Mouse (Mus musculus) small intestine, adult 2 months (tissue): Measurements from ENCODE around the gene Alx3. TPM values are rescaled to one million over a fixed set of nuclear protein-coding genes. Genes with fewer than 3 reads are reported as not detected.
"Not testable (repeated sequence)": the region's sequence is repeated elsewhere in the genome, so short reads cannot be mapped to it uniquely, and the experiment has no call there.

ENCODE experiments used
- H3K27ac ChIP-seq: fragments of 200-500 bp; 2 replicates; pipeline ENCODE4 v1.5.1; 2012; ENCODE audit warnings: low read depth, low read length, control low read depth, inconsistent platforms; ENCODE audit not compliant: insufficient read depth
- H3K27me3 ChIP-seq: fragments of 200-500 bp; 2 replicates; pipeline ENCODE4 v1.6.1; 2012; ENCODE audit warnings: mild to moderate bottlenecking, moderate library complexity, low read length, inconsistent platforms; ENCODE audit not compliant: control insufficient read depth, insufficient read depth
- H3K36me3 ChIP-seq: fragments of 200-500 bp; 2 replicates; pipeline ENCODE4 v1.6.1; 2012; ENCODE audit warnings: mild to moderate bottlenecking, low read length, control low read depth, inconsistent platforms; ENCODE audit not compliant: control insufficient read depth, insufficient read depth
- H3K4me1 ChIP-seq: fragments of 200-500 bp; 2 replicates; pipeline ENCODE4 v1.6.1; 2012; ENCODE audit warnings: low read length, inconsistent platforms, mixed read lengths; ENCODE audit not compliant: control insufficient read depth, insufficient read depth, insufficient read length
- H3K4me3 ChIP-seq: fragments of 200-500 bp; 2 replicates; pipeline ENCODE4 v1.5.1; 2012; ENCODE audit warnings: low read depth, mild to moderate bottlenecking, control low read depth, inconsistent platforms, low read length, moderate library complexity
- CTCF ChIP-seq: fragments of 200-500 bp; IDR thresholded peaks from 2 replicates; pipeline ENCODE4 v1.5.1; 2012; ENCODE audit warnings: low read depth, mild to moderate bottlenecking, control low read depth, inconsistent platforms, low read length, moderate library complexity, mixed read lengths; ENCODE audit not compliant: insufficient replicate concordance, insufficient read length; ENCODE audit errors: extremely low read depth
- POLR2A ChIP-seq: fragments of 200-500 bp; IDR thresholded peaks from 2 replicates; pipeline ENCODE4 v1.6.1; 2012; ENCODE audit warnings: low read depth, mild to moderate bottlenecking, control low read depth, inconsistent platforms, low read length, moderate library complexity
- WGBS: fragments of 180-500 bp; shearing (Covaris S2); methylation state at CpG from one replicate; pipeline ENCODE4 v1.1.7; 2018; 5-methylcytosine and 5-hydroxymethylcytosine counted together
- polyA plus RNA-seq: library from polyadenylated mRNA; depleted of rRNA; stranded (reverse); fragments of >200 nt; gene quantifications from 2 replicates; pipeline ENCODE4 v1.2.3, GENCODE M21; 2012

Gene Alx3
- polyA plus RNA-seq, 1 experiment, result not detected

DNA sequence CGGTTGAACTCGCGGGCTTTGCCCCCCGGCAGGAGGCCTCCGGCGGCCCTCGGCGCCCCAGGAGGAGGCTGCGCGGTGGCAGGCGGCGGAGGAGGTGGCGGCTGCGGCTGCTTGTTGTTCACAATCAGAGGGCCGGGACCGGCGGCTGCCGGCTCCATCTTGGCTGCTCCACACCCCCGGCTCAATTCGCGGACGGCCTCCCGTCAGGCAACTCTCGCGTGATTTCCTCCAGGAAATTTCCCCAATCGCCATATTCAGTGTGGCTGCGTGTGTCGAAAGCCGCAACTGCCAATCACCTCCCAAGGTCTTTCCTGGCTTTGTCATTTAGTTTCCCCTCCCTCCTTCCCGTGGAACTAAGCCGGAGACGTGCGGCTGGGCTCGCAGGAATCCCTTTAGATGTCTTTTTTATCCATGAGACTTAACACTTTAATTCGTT is 36.7 kb downstream of the Alx3 start, which contains the start of gene Strip1:
Gene Strip1 (minus strand): TSS at position 172 of the 436 bp plus-strand sequence.
- under 1% methylated on average over 35 of the region's 35 CpGs for WGBS
- H3K36me3 ChIP-seq, result peaks cover 11% of the 10 kb centered on the region
- TF ChIP-seq POLR2A (peak; percentile 41; the same call in 1 of the 2 replicates), CTCF (no peak)

DNA sequence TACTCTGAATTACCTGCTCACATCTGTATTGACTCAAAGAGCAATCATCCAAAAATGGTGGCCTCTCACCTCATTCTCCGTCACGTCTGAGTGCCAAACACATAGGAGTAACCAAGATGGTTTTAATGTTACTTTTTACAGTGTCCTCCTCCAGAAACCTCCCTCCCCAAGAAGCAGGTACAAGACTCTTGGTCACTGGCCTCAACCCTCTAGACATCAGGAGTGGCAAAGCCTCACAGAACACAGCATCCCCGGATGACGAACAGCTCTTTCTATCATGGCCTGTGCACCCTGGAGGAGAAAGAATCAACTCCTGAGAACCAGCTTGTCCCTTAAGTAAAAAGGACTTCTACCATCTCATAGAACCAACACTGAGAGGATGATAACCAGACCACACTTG is 38.0 kb downstream of the Alx3 start:
- 96% methylated on average over 4 of the region's 4 CpGs for WGBS
- Histone ChIP-seq H3K4me1 (peaks cover 3% of the 10 kb centered on the region; the same call in 1 of the 2 replicates), H3K27me3 (no peaks in the 10 kb centered on the region), H3K36me3 (no peaks in the 10 kb centered on the region), H3K27ac (no peak overlapping the region), H3K4me3 (no peak overlapping the region)
- TF ChIP-seq POLR2A, result no peak
- no peak for TF ChIP-seq CTCF

More for the DNA sequence above, 36.7 kb downstream of the Alx3 start, which contains the start of gene Strip1:
- no peaks in the 10 kb centered on the region for H3K4me1 ChIP-seq
- H3K4me3 ChIP-seq, result peak within 1 kb of the TSS; percentile 91
- peak within 1 kb of the TSS; percentile 77 for H3K27ac ChIP-seq
- H3K27me3 ChIP-seq, result no peaks in the 10 kb centered on the region

DNA sequence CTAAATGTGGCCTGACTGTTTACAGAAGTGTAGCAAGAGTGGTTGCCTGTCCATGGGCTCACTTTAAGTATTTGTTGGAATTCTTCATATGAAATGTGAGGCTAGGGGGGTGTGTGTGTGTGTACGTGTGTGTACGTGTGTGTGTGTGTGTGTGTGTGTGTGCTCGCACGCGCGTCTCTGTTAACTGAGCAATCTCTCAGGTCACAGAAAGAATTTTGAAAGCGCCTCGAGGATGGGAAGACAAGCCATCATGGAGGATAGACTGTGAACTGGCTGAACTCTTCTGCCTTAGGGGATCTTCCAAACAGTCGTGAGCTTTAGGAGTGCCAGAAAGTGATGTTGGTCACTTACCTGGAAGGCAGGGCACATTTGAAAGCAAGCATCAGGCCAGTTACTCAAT is 39.1 kb downstream of the Alx3 start:
- WGBS, result 92% methylated on average over 9 of the region's 9 CpGs
- Histone ChIP-seq H3K36me3 (no peaks in the 10 kb centered on the region), H3K4me1 (peaks cover 3% of the 10 kb centered on the region; the same call in 1 of the 2 replicates), H3K27me3 (no peaks in the 10 kb centered on the region), H3K4me3 (no peak overlapping the region), H3K27ac (no peak overlapping the region)
- TF ChIP-seq CTCF (no peak), POLR2A (no peak)

DNA sequence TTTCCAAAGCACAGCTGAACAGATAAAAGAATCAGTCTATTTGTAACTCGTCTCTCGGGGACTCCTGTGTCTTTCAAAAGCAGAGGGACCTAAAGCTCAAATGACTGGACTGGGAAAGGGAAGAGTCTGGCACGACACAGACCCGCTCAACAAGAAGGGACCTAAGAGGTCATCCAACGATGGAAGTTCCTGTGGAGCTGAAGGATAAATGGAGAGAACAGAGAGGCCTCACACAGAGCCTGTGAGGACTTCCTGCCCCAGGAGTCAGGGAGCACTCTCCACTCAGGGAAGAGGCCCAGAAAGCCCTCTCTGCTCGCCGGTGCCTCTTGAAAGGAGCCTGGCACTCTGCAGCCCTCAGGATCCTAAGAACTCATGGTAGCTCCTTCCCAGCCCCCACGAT is 41.0 kb downstream of the Alx3 start:
- no peak overlapping the region for H3K4me3 ChIP-seq
- no peak for TF ChIP-seq CTCF
- TF ChIP-seq POLR2A, result no peak
- no peaks in the 10 kb centered on the region for H3K27me3 ChIP-seq
- H3K4me1 ChIP-seq, result peaks cover 3% of the 10 kb centered on the region; the same call in 1 of the 2 replicates
- WGBS, result 75% methylated on average over 8 of the region's 8 CpGs
- H3K27ac ChIP-seq, result no peak overlapping the region
- H3K36me3 ChIP-seq, result no peaks in the 10 kb centered on the region

DNA sequence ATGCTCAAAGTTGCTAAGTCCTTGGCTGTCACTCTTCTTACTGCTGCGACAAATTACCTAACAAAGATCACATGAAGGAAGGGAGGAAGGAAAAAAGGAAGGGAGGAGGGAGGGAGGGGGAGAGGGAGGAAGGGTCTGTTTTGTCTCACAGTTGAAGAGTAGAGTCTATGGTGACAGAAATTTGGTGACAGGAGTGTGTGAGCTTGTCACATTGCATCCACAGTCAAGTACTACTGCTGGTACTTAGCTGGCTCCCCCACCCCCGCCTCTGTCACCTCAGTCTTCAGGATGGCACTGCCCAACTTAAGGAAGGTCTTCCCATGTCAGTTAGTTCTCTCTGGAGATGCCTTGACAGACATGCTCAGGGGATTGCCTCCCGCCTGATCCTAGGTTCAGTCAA is 41.4 kb downstream of the Alx3 start:
- WGBS, result 89% methylated on average over 3 of the region's 3 CpGs
- no peak overlapping the region for H3K27ac ChIP-seq
- no peak overlapping the region for H3K4me3 ChIP-seq
- H3K27me3 ChIP-seq, result no peaks in the 10 kb centered on the region
- H3K36me3 ChIP-seq, result no peaks in the 10 kb centered on the region
- TF ChIP-seq CTCF (no peak), POLR2A (no peak)
- peaks cover 3% of the 10 kb centered on the region; the same call in 1 of the 2 replicates for H3K4me1 ChIP-seq

DNA sequence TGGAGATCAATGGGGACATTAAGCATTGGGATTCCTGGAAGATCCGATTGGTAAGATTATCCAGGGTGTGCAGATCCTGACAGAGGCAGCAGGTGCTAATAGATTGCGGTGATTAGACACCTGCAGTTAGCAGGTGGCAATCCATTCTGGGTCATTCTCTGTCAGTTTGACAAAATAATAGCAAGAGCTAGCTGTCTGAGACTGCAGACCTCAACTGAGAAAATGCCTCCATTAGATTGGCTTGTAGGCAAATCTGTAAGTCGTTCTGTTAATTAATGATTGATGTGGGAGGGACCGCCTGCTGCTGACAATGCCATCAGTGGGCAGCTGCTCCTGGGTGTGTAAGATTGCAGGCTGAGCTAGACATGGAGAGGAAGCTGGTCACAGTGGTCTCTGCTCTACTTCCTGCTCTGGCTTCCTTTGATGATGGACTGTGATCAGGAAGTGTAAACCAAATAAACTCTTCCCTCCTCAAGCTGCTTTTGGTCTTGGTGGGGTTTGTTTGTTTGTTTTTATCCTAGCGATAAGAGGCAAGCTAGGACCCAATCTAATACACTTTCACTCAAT is 42.9 kb downstream of the Alx3 start:
- WGBS, result 20% methylated on average over 5 of the region's 5 CpGs
- no peaks in the 10 kb centered on the region for H3K27me3 ChIP-seq
- no peak for TF ChIP-seq POLR2A
- TF ChIP-seq CTCF, result no peak
- peaks cover 3% of the 10 kb centered on the region; the same call in 1 of the 2 replicates for H3K4me1 ChIP-seq
- no peak overlapping the region for H3K4me3 ChIP-seq
- no peak overlapping the region for H3K27ac ChIP-seq
- no peaks in the 10 kb centered on the region for H3K36me3 ChIP-seq

DNA sequence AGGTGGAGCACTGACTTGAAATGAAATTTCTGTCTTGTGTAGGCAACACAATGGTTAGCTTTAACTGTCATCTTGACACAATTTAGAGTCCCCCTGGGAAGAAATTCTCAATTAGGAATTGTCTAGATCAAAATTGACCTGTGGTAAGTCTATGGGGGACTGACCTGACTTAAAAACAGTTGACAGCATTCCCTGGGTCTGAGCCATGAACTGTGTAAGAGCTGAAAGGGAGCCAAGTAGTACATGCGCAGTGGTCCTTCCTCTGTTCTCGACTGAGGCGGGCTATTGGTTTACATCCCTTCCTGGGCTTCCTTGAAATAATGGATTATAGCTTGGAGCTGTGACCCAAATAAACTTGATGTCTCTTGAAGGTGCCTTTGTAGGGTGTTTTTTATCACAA is 52.1 kb downstream of the Alx3 start:
- H3K4me3 ChIP-seq, result no peak overlapping the region
- WGBS, result 89% methylated on average over 3 of the region's 3 CpGs
- TF ChIP-seq CTCF, result no peak
- no peak for TF ChIP-seq POLR2A
- peaks cover 8% of the 10 kb centered on the region for H3K4me1 ChIP-seq
- no peaks in the 10 kb centered on the region for H3K36me3 ChIP-seq
- H3K27ac ChIP-seq, result no peak overlapping the region
- no peaks in the 10 kb centered on the region for H3K27me3 ChIP-seq

DNA sequence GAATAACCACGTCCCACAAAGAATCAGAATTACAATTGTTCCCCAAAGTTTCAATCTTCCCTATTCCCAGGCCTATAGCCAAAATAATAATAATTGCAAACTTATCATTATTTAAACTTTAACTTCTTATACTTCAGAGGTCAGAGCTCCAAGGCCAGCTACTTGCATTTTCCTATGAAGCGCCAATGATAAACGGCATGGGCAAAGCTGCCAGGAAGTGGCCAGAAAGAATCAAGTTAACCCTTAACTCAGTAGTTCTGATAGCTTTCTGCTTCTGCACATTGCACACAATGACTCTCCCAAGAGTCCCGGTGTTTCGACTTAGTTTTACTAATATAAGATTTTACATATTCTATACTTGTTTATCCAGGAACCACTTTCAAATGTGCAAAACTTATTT is 55.4 kb downstream of the Alx3 start:
- H3K27ac ChIP-seq, H3K27me3 ChIP-seq, H3K4me1 ChIP-seq, H3K36me3 ChIP-seq, H3K4me3 ChIP-seq: not testable (repeated sequence)
- 17% methylated on average over 5 of the region's 5 CpGs for WGBS
